Mouse (Mus musculus) forebrain, embryonic 15.5 days (tissue): ENCODE measurements around the gene Vmn2r103. TPM values are rescaled to one million over a fixed set of nuclear protein-coding genes. Genes with fewer than 3 reads are reported as not detected.

Experiments used
- ATAC-seq: fragments of 200-750 bp; cut with Nextera tagmentation; replicated peaks from 2 replicates; pipeline ENCODE4 v1.8.0; 2017; ENCODE audit warnings: mild to moderate bottlenecking, moderate TSS enrichment, moderate library complexity
- H3K27ac ChIP-seq: fragments of 300-500 bp; sonication (generic); replicated peaks from 2 replicates; pipeline ENCODE4 v1.5.1; 2015; ENCODE audit warnings: mild to moderate bottlenecking, inconsistent platforms
- H3K27me3 ChIP-seq: fragments of 300-500 bp; sonication (generic); 2 replicates; pipeline ENCODE4 v1.6.1; 2015; ENCODE audit warnings: inconsistent platforms
- H3K36me3 ChIP-seq: fragments of 300-500 bp; sonication (generic); 2 replicates; pipeline ENCODE4 v1.6.1; 2015; ENCODE audit warnings: mild to moderate bottlenecking, inconsistent platforms
- H3K4me1 ChIP-seq: fragments of 300-500 bp; sonication (generic); 2 replicates; pipeline ENCODE4 v1.6.1; 2015; ENCODE audit warnings: inconsistent platforms
- H3K4me2 ChIP-seq: fragments of 300-500 bp; sonication (generic); replicated peaks from 2 replicates; pipeline ENCODE4 v1.6.1; 2015; ENCODE audit warnings: mild to moderate bottlenecking, inconsistent platforms
- H3K4me3 ChIP-seq: fragments of 300-500 bp; sonication (generic); 2 replicates; pipeline ENCODE4 v1.5.1; 2015; ENCODE audit warnings: mild to moderate bottlenecking, inconsistent platforms
- H3K9ac ChIP-seq: fragments of 300-500 bp; sonication (generic); replicated peaks from 2 replicates; pipeline ENCODE4 v1.6.1; 2015; ENCODE audit warnings: mild to moderate bottlenecking, inconsistent platforms
- H3K9me3 ChIP-seq: fragments of 300-500 bp; sonication (generic); 2 replicates; pipeline ENCODE4 v1.6.1; 2016; ENCODE audit warnings: inconsistent platforms
- WGBS: fragments of 180-500 bp; shearing (Covaris S2); methylation state at CpG from one replicate; pipeline ENCODE4 v1.1.7; 2015; ENCODE audit warnings: mixed read lengths; 5-methylcytosine and 5-hydroxymethylcytosine counted together
- polyA plus RNA-seq: library from polyadenylated mRNA; unstranded; fragments of >200 nt; fragmentation: Nextera tagmentation; extraction: Ambion mirVana; gene quantifications from 2 replicates; pipeline ENCODE4 v1.2.1, GENCODE M21; 2015

Vmn2r103 gene
- not detected in 2 replicates for polyA plus RNA-seq

DNA sequence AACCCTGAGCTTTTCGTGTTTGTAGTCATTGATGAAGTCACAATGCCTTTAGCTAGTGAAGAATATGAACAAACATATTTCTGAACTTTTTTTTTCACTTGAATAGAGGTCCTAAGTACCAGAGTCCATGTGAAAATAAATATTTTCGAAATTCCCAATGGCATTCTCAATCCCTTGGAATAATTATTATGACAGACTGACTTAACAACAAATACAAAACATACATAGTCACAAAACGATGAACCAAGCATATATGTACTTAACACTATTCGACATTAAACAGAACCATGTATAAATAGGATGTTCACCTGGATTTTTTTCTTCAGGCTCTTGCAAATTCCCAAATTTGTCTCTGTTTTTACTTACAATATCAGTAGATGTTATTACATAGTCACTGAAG, at the start of gene Vmn2r103:
Vmn2r103 (plus strand) TSS at position 301 of the 400 bp plus-strand sequence.
- no peak for ATAC-seq
- WGBS, result 64% methylated on average over 4 of the region's 4 CpGs
- Histone ChIP-seq H3K4me1 (no peaks in the 10 kb centered on the region), H3K4me2 (no peak within 1 kb of the TSS), H3K27me3 (no peaks in the 10 kb centered on the region), H3K36me3 (no peaks in the 10 kb centered on the region), H3K4me3 (no peak within 1 kb of the TSS), H3K9me3 (no peaks in the 10 kb centered on the region; the same call in 1 of the 2 replicates), H3K9ac (no peak within 1 kb of the TSS), H3K27ac (no peak within 1 kb of the TSS)

DNA sequence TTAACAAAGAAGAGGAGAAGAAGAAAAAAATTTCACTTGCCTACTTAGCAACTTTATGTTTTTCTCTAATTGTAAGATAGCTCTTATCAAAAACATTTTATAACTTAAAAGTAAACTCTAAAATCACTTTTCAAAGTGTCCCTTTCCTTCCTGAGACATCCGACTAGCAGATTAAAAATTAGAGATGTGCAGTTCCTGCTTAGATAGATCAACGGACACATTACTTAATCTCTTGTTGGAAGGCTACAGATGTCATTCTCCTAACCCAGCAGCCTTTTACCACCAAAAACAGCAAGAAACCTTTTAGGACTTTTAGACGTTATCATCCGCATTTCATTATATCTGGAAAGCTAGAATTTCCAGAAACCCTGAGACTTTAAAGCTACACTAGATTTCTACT, 5.8 kb downstream of the Vmn2r103 start:
- Histone ChIP-seq H3K36me3 (no peaks in the 10 kb centered on the region), H3K9me3 (peaks cover 5% of the 10 kb centered on the region; the same call in 1 of the 2 replicates), H3K4me2 (no peak overlapping the region), H3K9ac (no peak overlapping the region), H3K4me3 (no peak overlapping the region), H3K4me1 (no peaks in the 10 kb centered on the region), H3K27ac (no peak overlapping the region), H3K27me3 (no peaks in the 10 kb centered on the region)
- 90% methylated on average over 4 of the region's 4 CpGs for WGBS
- ATAC-seq, result no peak

DNA sequence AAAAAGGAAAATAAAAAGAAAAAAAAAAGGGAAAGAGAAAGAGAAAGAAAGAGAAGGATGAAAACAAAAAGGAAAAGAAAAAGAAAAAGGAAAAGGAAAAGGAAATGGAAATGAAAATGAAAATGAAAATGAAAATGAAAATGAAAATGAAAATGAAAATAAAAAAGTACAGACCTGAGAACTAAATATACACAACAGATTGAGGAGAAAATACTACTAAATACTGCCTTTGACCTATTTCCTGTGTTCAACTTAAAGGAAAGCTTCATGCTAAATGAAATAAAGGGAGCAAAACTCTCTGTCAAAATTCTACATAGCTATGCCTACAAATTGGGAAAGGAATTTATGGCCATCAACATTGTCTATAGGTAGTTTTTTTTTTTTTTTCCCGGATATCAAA, 16.1 kb downstream of the Vmn2r103 start:
- Histone ChIP-seq H3K27ac (no peak overlapping the region), H3K9me3 (peaks cover 9% of the 10 kb centered on the region), H3K4me1 (no peaks in the 10 kb centered on the region), H3K4me3 (no peak overlapping the region), H3K9ac (no peak overlapping the region), H3K36me3 (no peaks in the 10 kb centered on the region), H3K4me2 (no peak overlapping the region), H3K27me3 (no peaks in the 10 kb centered on the region)
- WGBS, result 81% methylated on average over 1 of the region's 1 CpGs
- ATAC-seq, result no peak

Other genes with a start within 250 kb of the Vmn2r103 start
- gene Vmn2r101, start 196.1 kb upstream of the Vmn2r103 start, polyA plus RNA-seq, result not detected in 2 replicates
- gene Vmn2r102, start 113.0 kb upstream of the Vmn2r103 start, polyA plus RNA-seq, result not detected in 2 replicates